Mouse (Mus musculus): Measurements from ENCODE around the gene Mpdu1. TPM values are rescaled to one million over a fixed set of nuclear protein-coding genes. Genes with fewer than 3 reads are reported as not detected.

The Mpdu1 gene
- total and polyA plus RNA-seq, 3 experiments, result 60.9 to 259 (median 101) TPM

GRCm38 (mm10) chr11:69633128-69633866 lies 29.1 kb downstream of the Mpdu1 start:
- Histone ChIP-seq H3K36me3 (ENCODE audit: control insufficient read depth in 1 of 2, insufficient read depth in 2 of 2, low read length in 2 of 2) (peaks cover 15 to 39% of the 10 kb centered on the region in 2 experiments), H3K27ac (ENCODE audit: control insufficient read depth, low read depth, low read length) (peak overlapping the region; percentile 55), H3K27me3 (ENCODE audit: control insufficient read depth in 1 of 2, insufficient read depth in 2 of 2, low read length in 2 of 2) (no peaks in the 10 kb centered on the region), H3K9ac (ENCODE audit: control insufficient read depth, low read depth, low read length, poor library complexity, severe bottlenecking) (peak overlapping the region; percentile 99), H3K79me2 (ENCODE audit: control insufficient read depth, insufficient read depth, low read length, poor library complexity) (peaks cover 43% of the 10 kb centered on the region), H3K4me3 (ENCODE audit: control insufficient read depth in 1 of 2, insufficient read depth in 1 of 2, low read depth in 2 of 2, low read length in 2 of 2) (peak overlapping the region; percentile 57 to 84), H3K9me3 (replicated peaks; ENCODE audit: insufficient read depth, low read length) (no peaks in the 10 kb centered on the region), H3K4me1 (ENCODE audit: control insufficient read depth in 1 of 2, insufficient read depth in 2 of 2, low read length in 2 of 2) (peaks cover 19 to 27% of the 10 kb centered on the region in 2 experiments)
- TF ChIP-seq CHD1 (IDR thresholded peaks at IDR 0.05; ENCODE audit: low read depth, low read length) (peak; percentile 89; the same call in 1 of the 2 replicates), MAX (IDR thresholded peaks at IDR 0.05; ENCODE audit: low read length) (peak; percentile 68), ETS1 (IDR thresholded peaks at IDR 0.05; ENCODE audit: low read depth, low read length) (no peak), KAT2A (conservative IDR thresholded peaks at IDR 0.05; ENCODE audit: low read depth, low read length) (no peak), MEF2A (IDR thresholded peaks at IDR 0.05; ENCODE audit: extremely low read depth, insufficient replicate concordance, low read depth, low read length, poor library complexity, severe bottlenecking) (no peak), MXI1 (IDR thresholded peaks at IDR 0.05; ENCODE audit: low read depth, low read length) (peak; percentile 75), POLR2A (IDR thresholded peaks at IDR 0.05; ENCODE audit: control insufficient read depth in 1 of 2, insufficient read depth in 1 of 2, low read depth in 1 of 2, low read length in 2 of 2, poor library complexity in 1 of 2) (no peak; a peak in 1 of 4 replicates), POLR2AphosphoS2 (IDR thresholded peaks at IDR 0.05; ENCODE audit: low read length) (no peak), ZNF384 (IDR thresholded peaks at IDR 0.05; ENCODE audit: low read depth, low read length) (peak; percentile 75), UBTF (IDR thresholded peaks at IDR 0.05; ENCODE audit: borderline replicate concordance, insufficient read depth, low read depth, low read length) (peak; percentile 79; the same call in 1 of the 2 replicates), BHLHE40 (IDR thresholded peaks at IDR 0.05; ENCODE audit: borderline replicate concordance, low read depth, low read length) (no peak), MAZ (IDR thresholded peaks at IDR 0.05; ENCODE audit: low read depth, low read length) (peak; percentile 70; the same call in 1 of the 2 replicates), TBP (IDR thresholded peaks at IDR 0.05; ENCODE audit: low read depth, low read length) (0 out of 2 replicates have a peak, but pooled peaks have one; percentile 16), EP300 (IDR thresholded peaks at IDR 0.05; ENCODE audit: low read depth in 1 of 2, low read length in 2 of 2) (0 out of 4 replicates have a peak, but pooled peaks of 1 of the 2 experiments have one; percentile 17)
- peak; percentile 68 for DNase-seq (ENCODE audit: low read depth, low spot score)

GRCm38 (mm10) chr11:69632284-69633089 lies 30.0 kb downstream of the Mpdu1 start, which contains the start of gene Fxr2:
Gene Fxr2, plus strand, starts transcription at chr11:69632990.
- H3K79me2 ChIP-seq (ENCODE audit: control insufficient read depth, insufficient read depth, low read length, poor library complexity), result peaks cover 40% of the 10 kb centered on the region
- peaks cover 11 to 39% of the 10 kb centered on the region in 2 experiments for H3K36me3 ChIP-seq (ENCODE audit: control insufficient read depth in 1 of 2, insufficient read depth in 2 of 2, low read length in 2 of 2)
- H3K4me1 ChIP-seq (ENCODE audit: control insufficient read depth in 1 of 2, insufficient read depth in 2 of 2, low read length in 2 of 2), result peaks cover 19 to 27% of the 10 kb centered on the region in 2 experiments
- no peaks in the 10 kb centered on the region for H3K9me3 ChIP-seq (replicated peaks; ENCODE audit: insufficient read depth, low read length)
- peak within 1 kb of the TSS; percentile 57 to 84 for H3K4me3 ChIP-seq (ENCODE audit: control insufficient read depth in 1 of 2, insufficient read depth in 1 of 2, low read depth in 2 of 2, low read length in 2 of 2)
- peak within 1 kb of the TSS; percentile 99 for H3K9ac ChIP-seq (ENCODE audit: control insufficient read depth, low read depth, low read length, poor library complexity, severe bottlenecking)
- peak within 1 kb of the TSS; percentile 89 for H3K27ac ChIP-seq (ENCODE audit: control insufficient read depth, low read depth, low read length)
- H3K27me3 ChIP-seq (ENCODE audit: control insufficient read depth in 1 of 2, insufficient read depth in 2 of 2, low read length in 2 of 2), result no peaks in the 10 kb centered on the region
- DNase-seq (ENCODE audit: low read depth, low spot score), result peak; percentile 100
- TF ChIP-seq E2F4 (IDR thresholded peaks at IDR 0.05; ENCODE audit: borderline replicate concordance, low read depth, low read length) (no peak), ELF1 (IDR thresholded peaks at IDR 0.05; ENCODE audit: low read depth, low read length) (peak; percentile 93), USF2 (IDR thresholded peaks at IDR 0.05; ENCODE audit: borderline replicate concordance in 1 of 2, insufficient read depth in 1 of 2, low read depth in 1 of 2, low read length in 2 of 2) (no peak), JUND (IDR thresholded peaks at IDR 0.05; ENCODE audit: low read depth, low read length) (no peak), GATA1 (IDR thresholded peaks at IDR 0.05; ENCODE audit: low read depth, low read length) (no peak), TAL1 (IDR thresholded peaks at IDR 0.05; ENCODE audit: low read length) (no peak), TCF12 (IDR thresholded peaks at IDR 0.05; ENCODE audit: low read depth, low read length) (no peak; the same call in 1 of the 2 replicates), NELFE (IDR thresholded peaks at IDR 0.05; ENCODE audit: low read depth, low read length) (peak; percentile 55), RCOR1 (IDR thresholded peaks at IDR 0.05; ENCODE audit: low read depth, low read length) (no peak; the same call in 1 of the 2 replicates), POLR2A (IDR thresholded peaks at IDR 0.05; ENCODE audit: control insufficient read depth in 1 of 2, insufficient read depth in 1 of 2, low read depth in 1 of 2, low read length in 2 of 2, poor library complexity in 1 of 2) (peak; percentile 84 to 86), SMC3 (IDR thresholded peaks at IDR 0.05; ENCODE audit: low read depth, low read length) (no peak), MAX (IDR thresholded peaks at IDR 0.05; ENCODE audit: low read length) (0 out of 2 replicates have a peak, but pooled peaks have one; percentile 7), MYC (IDR thresholded peaks at IDR 0.05; ENCODE audit: low read depth, low read length) (peak; percentile 28; the same call in 1 of the 2 replicates), MXI1 (IDR thresholded peaks at IDR 0.05; ENCODE audit: low read depth, low read length) (no peak; the same call in 1 of the 2 replicates), RAD21 (IDR thresholded peaks at IDR 0.05; ENCODE audit: low read depth, low read length) (no peak), ETS1 (IDR thresholded peaks at IDR 0.05; ENCODE audit: low read depth, low read length) (0 out of 2 replicates have a peak, but pooled peaks have one; percentile 7), POLR2AphosphoS2 (IDR thresholded peaks at IDR 0.05; ENCODE audit: low read length) (peak; percentile 50; the same call in 1 of the 2 replicates)

Data from MEL (cell line).